Mouse (Mus musculus): Measurements from ENCODE around the gene BC003965.
"Not testable (repeated sequence)": the region's sequence is repeated elsewhere in the genome, so short reads cannot be mapped to it uniquely, and the experiment has no call there.

Gene BC003965

GRCm38 (mm10) chr17:25230700-25231099 lies 46.3 kb downstream of the BC003965 start:
- POLR2A ChIA-PET = interaction anchor here in 2 of 4 experiments (1.1 to 2.2 kb wide), 4 partner anchors 9 to 13 kb away, joined by 3 to 11 read pairs (median 7); partner anchors contain the start of genes Gnptg (in 2 of the 2) and Tsr3 (in 2 of the 2)
- CTCF ChIA-PET = interaction anchor here in 1 of 4 experiments (0.8 kb wide), 1 partner anchor 9 kb away, joined by 3 read pairs; the partner anchor contains the start of genes Gnptg and Tsr3

GRCm38 (mm10) chr17:25231621-25232020 lies 47.3 kb downstream of the BC003965 start:
- POLR2A ChIA-PET = interaction anchor here in 2 of 4 experiments (1.1 to 2.2 kb wide), 2 partner anchors 8 to 10 kb away, joined by 3 to 11 read pairs; partner anchors contain the start of genes Gnptg (in 1 of the 2) and Tsr3 (in 1 of the 2)
- CTCF ChIA-PET = not testable (repeated sequence)

GRCm38 (mm10) chr17:25235635-25236034 lies 51.3 kb downstream of the BC003965 start:
- CTCF ChIA-PET = no interaction called here
- POLR2A ChIA-PET = interaction anchor here in 3 of 4 experiments (0.7 to 22.9 kb wide), 7 partner anchors 9 to 60 kb away, joined by 3 to 336 read pairs (median 4); partner anchors contain the start of genes Gm38655 (in 1 of the 3) and Ube2i (in 1 of the 3)
